Mouse (Mus musculus): ENCODE data around the gene Dpm1. TPM values are rescaled to one million over a fixed set of nuclear protein-coding genes. Genes with fewer than 3 reads are reported as not detected.

The Dpm1 gene
- 10 to 100 TPM; 49.7 to 54.9 TPM for total RNA-seq (2021)
- long read RNA-seq, experiment 1, transcript Dpm1-209 (9 exons, 2,293 nt), result major isoform, 20 of 31 reads
- long read RNA-seq, experiment 1, partial matches to known transcripts, result 4 of 31 reads
- long read RNA-seq, experiment 1, other reads (novel, unspliced or antisense), result 1 of 31 reads
- long read RNA-seq, experiment 2, transcript Dpm1-209 (9 exons, 2,293 nt), result major isoform, 27 of 32 reads
- long read RNA-seq, experiment 2, partial matches to known transcripts, result 3 of 32 reads
- long read RNA-seq, experiment 2, other reads (novel, unspliced or antisense), result 0 of 32 reads

GRCm38 (mm10) chr2:168230026-168230728, at the start of gene Dpm1, which contains the start of the genes Gm20716 and Mocs3:
TSS of gene Dpm1 (minus strand) at chr2:168230591.
TSS of gene Gm20716 (minus strand) at chr2:168230364.
TSS of gene Mocs3 (plus strand) at chr2:168230622.
- peak; percentile 82 for DNase-seq

GRCm38 (mm10) chr2:168274374-168274935, 44.1 kb upstream of the Dpm1 start:
- peak; percentile 85 for DNase-seq

GRCm38 (mm10) chr2:168273387-168273786, 43.0 kb upstream of the Dpm1 start:
- DNase-seq, result no peak

GRCm38 (mm10) chr2:168268033-168268432, 37.6 kb upstream of the Dpm1 start:
- DNase-seq, result no peak

- no peak for DNase-seq
These were observed 30.5 kb upstream of the Dpm1 start for GRCm38 (mm10) chr2:168260900-168261299.

- no peak for DNase-seq
These were observed 29.7 kb upstream of the Dpm1 start for GRCm38 (mm10) chr2:168260124-168260523.

GRCm38 (mm10) chr2:168259046-168259445, 28.7 kb upstream of the Dpm1 start:
- DNase-seq, result no peak

GRCm38 (mm10) chr2:168257188-168257587, 26.8 kb upstream of the Dpm1 start:
- DNase-seq, result no peak

- DNase-seq, result no peak
These were observed 26.1 kb upstream of the Dpm1 start for GRCm38 (mm10) chr2:168256506-168256905.

- no peak for DNase-seq
These were observed 23.4 kb upstream of the Dpm1 start for GRCm38 (mm10) chr2:168253822-168254221.

GRCm38 (mm10) chr2:168252639-168253292, 22.4 kb upstream of the Dpm1 start:
- DNase-seq, result no peak

- peak; percentile 81 for DNase-seq
These were observed 19.9 kb upstream of the Dpm1 start for GRCm38 (mm10) chr2:168250270-168250669.

GRCm38 (mm10) chr2:168248856-168249245, 18.5 kb upstream of the Dpm1 start:
- DNase-seq, result no peak

- no peak for DNase-seq
These were observed 17.9 kb upstream of the Dpm1 start for GRCm38 (mm10) chr2:168248167-168248855.

GRCm38 (mm10) chr2:168245571-168245970, 15.2 kb upstream of the Dpm1 start:
- no peak for DNase-seq

- DNase-seq, result no peak
These were observed 12.9 kb upstream of the Dpm1 start for GRCm38 (mm10) chr2:168243278-168243677.

GRCm38 (mm10) chr2:168242841-168243240, 12.4 kb upstream of the Dpm1 start:
- DNase-seq, result no peak

GRCm38 (mm10) chr2:168238335-168238734, 7.9 kb upstream of the Dpm1 start:
- DNase-seq, result no peak

GRCm38 (mm10) chr2:168233286-168233685, 2.9 kb upstream of the Dpm1 start:
- no peak for DNase-seq

- no peak for DNase-seq
These were observed 1.1 kb upstream of the Dpm1 start for GRCm38 (mm10) chr2:168231471-168231829.

- DNase-seq, result peak; percentile 45
These were observed 531 bp upstream of the Dpm1 start for GRCm38 (mm10) chr2:168230773-168231470.

Data from gastrocnemius, postnatal 10 days (tissue).